Mouse (Mus musculus) forebrain, embryonic 15.5 days (tissue): ENCODE measurements around the gene Lrig2. TPM values are rescaled to one million over a fixed set of nuclear protein-coding genes. Genes with fewer than 3 reads are reported as not detected.
"Not testable (repeated sequence)": the region's sequence is repeated elsewhere in the genome, so short reads cannot be mapped to it uniquely, and the experiment has no call there.

Experiments
- ATAC-seq: fragments of 200-750 bp; cut with Nextera tagmentation; replicated peaks from 2 replicates; pipeline ENCODE4 v1.8.0; 2017; ENCODE audit warnings: mild to moderate bottlenecking, moderate TSS enrichment, moderate library complexity
- H3K27ac ChIP-seq: fragments of 300-500 bp; sonication (generic); replicated peaks from 2 replicates; pipeline ENCODE4 v1.5.1; 2015; ENCODE audit warnings: mild to moderate bottlenecking, inconsistent platforms
- H3K27me3 ChIP-seq: fragments of 300-500 bp; sonication (generic); 2 replicates; pipeline ENCODE4 v1.6.1; 2015; ENCODE audit warnings: inconsistent platforms
- H3K36me3 ChIP-seq: fragments of 300-500 bp; sonication (generic); 2 replicates; pipeline ENCODE4 v1.6.1; 2015; ENCODE audit warnings: mild to moderate bottlenecking, inconsistent platforms
- H3K4me1 ChIP-seq: fragments of 300-500 bp; sonication (generic); 2 replicates; pipeline ENCODE4 v1.6.1; 2015; ENCODE audit warnings: inconsistent platforms
- H3K4me2 ChIP-seq: fragments of 300-500 bp; sonication (generic); replicated peaks from 2 replicates; pipeline ENCODE4 v1.6.1; 2015; ENCODE audit warnings: mild to moderate bottlenecking, inconsistent platforms
- H3K4me3 ChIP-seq: fragments of 300-500 bp; sonication (generic); 2 replicates; pipeline ENCODE4 v1.5.1; 2015; ENCODE audit warnings: mild to moderate bottlenecking, inconsistent platforms
- H3K9ac ChIP-seq: fragments of 300-500 bp; sonication (generic); replicated peaks from 2 replicates; pipeline ENCODE4 v1.6.1; 2015; ENCODE audit warnings: mild to moderate bottlenecking, inconsistent platforms
- H3K9me3 ChIP-seq: fragments of 300-500 bp; sonication (generic); 2 replicates; pipeline ENCODE4 v1.6.1; 2016; ENCODE audit warnings: inconsistent platforms
- WGBS: fragments of 180-500 bp; shearing (Covaris S2); methylation state at CpG from one replicate; pipeline ENCODE4 v1.1.7; 2015; ENCODE audit warnings: mixed read lengths; 5-methylcytosine and 5-hydroxymethylcytosine counted together
- polyA plus RNA-seq: library from polyadenylated mRNA; unstranded; fragments of >200 nt; fragmentation: Nextera tagmentation; extraction: Ambion mirVana; gene quantifications from 2 replicates; pipeline ENCODE4 v1.2.1, GENCODE M21; 2015

Gene Lrig2
- polyA plus RNA-seq, 1 experiment from 2014 or later, result 30.5 TPM

DNA sequence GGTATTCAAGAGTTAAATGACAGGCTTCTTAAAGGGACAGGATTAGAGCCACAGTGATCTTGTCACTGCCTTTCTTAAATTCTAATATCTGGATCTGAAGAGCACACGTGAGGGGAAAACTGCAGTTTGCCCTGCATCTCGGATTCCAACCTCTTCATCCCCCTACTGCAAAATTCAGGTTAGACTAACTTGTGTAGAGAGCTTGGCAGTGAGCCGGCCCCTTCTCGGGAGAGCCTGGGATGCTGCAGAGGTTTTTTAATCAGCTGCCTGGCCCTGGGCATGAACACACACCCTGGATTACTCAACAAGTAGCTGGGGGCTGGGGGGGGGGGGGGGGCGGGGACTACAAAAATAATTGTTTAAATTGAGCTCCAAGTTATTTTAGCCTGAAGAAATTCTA, 69.4 kb downstream of the Lrig2 start:
- H3K4me1 ChIP-seq, result peaks cover 10% of the 10 kb centered on the region
- no peaks in the 10 kb centered on the region for H3K27me3 ChIP-seq
- peak overlapping the region; percentile 24 for H3K4me3 ChIP-seq
- WGBS, result 12% methylated on average over 5 of the region's 5 CpGs
- no peaks in the 10 kb centered on the region for H3K9me3 ChIP-seq
- peak overlapping the region; percentile 17; the same call in 1 of the 2 replicates for H3K9ac ChIP-seq
- peak overlapping the region; percentile 47 for H3K4me2 ChIP-seq
- H3K36me3 ChIP-seq, result no peaks in the 10 kb centered on the region
- peak overlapping the region; percentile 63; the same call in 1 of the 2 replicates for H3K27ac ChIP-seq
- ATAC-seq, result no peak; the same call in 1 of the 2 replicates

DNA sequence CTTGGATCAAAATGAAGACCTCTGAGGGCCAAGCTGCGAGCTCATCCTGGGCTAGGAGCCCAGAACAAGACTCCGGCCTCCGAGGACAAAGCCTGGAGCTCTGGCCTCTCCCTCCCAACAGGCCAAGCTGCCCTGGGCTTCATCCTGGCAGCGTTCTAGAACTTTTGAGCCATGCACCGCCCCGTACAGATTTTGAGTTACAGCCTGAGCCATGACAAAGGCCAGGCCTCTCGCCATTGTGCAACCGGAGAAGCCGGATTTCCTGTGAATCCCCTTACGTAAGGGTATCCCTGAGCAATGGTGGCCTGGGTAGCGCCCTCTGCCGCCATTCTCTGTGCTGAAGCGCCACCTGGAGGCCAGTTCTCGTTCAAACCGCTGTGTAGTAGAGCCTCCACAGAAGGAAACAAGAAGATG, 69.8 kb downstream of the Lrig2 start:
- H3K9ac ChIP-seq, result peak overlapping the region; percentile 25
- H3K27ac ChIP-seq, result peak overlapping the region; percentile 63
- no peaks in the 10 kb centered on the region for H3K36me3 ChIP-seq
- peak; percentile 98 for ATAC-seq
- H3K4me2 ChIP-seq, result peak overlapping the region; percentile 47
- H3K4me1 ChIP-seq, result peaks cover 10% of the 10 kb centered on the region
- H3K9me3 ChIP-seq, result no peaks in the 10 kb centered on the region
- 13% methylated on average over 15 of the region's 15 CpGs for WGBS
- no peaks in the 10 kb centered on the region for H3K27me3 ChIP-seq
- peak overlapping the region; percentile 24 for H3K4me3 ChIP-seq

DNA sequence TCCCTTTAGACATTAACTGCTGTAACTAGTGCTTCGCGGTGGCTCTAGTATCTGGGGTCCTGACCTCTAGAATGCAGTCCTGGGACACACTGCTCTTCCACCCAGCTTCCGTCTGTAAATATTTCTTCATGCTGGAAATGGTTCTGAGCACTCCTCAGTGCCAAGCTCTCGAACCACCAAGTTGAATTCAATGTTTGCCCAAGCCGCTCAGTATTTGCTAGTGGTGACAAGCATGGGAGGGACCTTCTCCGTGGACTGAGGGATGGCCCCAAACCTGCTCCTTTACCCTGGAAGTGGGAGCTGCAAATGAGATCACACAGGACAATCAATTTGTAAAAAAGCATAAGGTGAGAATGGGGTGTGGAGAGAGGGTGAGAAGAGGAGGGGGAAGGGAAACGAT, 70.3 kb downstream of the Lrig2 start:
- Histone ChIP-seq H3K9me3 (no peaks in the 10 kb centered on the region), H3K4me2 (peak overlapping the region; percentile 47), H3K27ac (peak overlapping the region; percentile 63), H3K36me3 (no peaks in the 10 kb centered on the region), H3K27me3 (no peaks in the 10 kb centered on the region), H3K9ac (no peak overlapping the region), H3K4me3 (no peak overlapping the region), H3K4me1 (peaks cover 10% of the 10 kb centered on the region)
- 80% methylated on average over 7 of the region's 7 CpGs for WGBS
- ATAC-seq, result no peak

- Histone ChIP-seq H3K27ac (no peak overlapping the region), H3K36me3 (no peaks in the 10 kb centered on the region), H3K4me1 (peaks cover 10% of the 10 kb centered on the region), H3K9ac (no peak overlapping the region), H3K4me3 (no peak overlapping the region), H3K9me3 (no peaks in the 10 kb centered on the region), H3K4me2 (no peak overlapping the region), H3K27me3 (no peaks in the 10 kb centered on the region)
- ATAC-seq, result no peak
- WGBS, result 100% methylated on average over 1 of the region's 1 CpGs
Measured at GRCm38 (mm10) chr3:104438777-104439176, 72.9 kb downstream of the Lrig2 start.

- no peak overlapping the region for H3K27ac ChIP-seq
- no peak overlapping the region for H3K4me2 ChIP-seq
- ATAC-seq, result no peak
- H3K4me3 ChIP-seq, result no peak overlapping the region
- no peaks in the 10 kb centered on the region for H3K36me3 ChIP-seq
- peaks cover 10% of the 10 kb centered on the region for H3K4me1 ChIP-seq
- H3K27me3 ChIP-seq, result no peaks in the 10 kb centered on the region
- no peak overlapping the region for H3K9ac ChIP-seq
- H3K9me3 ChIP-seq, result no peaks in the 10 kb centered on the region
- WGBS, result 39% methylated on average over 7 of the region's 7 CpGs
Measured at GRCm38 (mm10) chr3:104437576-104437975, 74.1 kb downstream of the Lrig2 start.

DNA sequence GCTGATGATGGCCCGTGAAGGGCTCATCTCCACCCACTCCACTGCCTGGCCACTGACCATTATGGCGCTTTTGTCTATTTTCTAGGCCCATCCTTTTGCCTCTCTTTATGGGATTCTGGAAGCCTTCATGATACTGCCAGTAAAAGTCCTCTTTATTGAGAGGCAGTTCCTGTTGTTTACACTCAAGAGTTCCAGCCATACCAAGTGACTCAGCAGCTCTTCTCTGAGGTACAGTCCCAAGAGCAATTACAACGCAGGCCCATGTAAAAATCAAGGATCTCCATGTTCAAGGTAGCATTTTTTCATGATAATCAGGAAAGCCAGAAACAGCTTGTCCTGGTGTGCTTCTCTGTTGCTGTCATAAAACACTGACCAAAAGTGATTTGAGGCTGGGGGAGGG, 75.8 kb downstream of the Lrig2 start:
- H3K27me3 ChIP-seq, result no peaks in the 10 kb centered on the region
- no peak overlapping the region for H3K27ac ChIP-seq
- H3K36me3 ChIP-seq, result no peaks in the 10 kb centered on the region
- H3K9me3 ChIP-seq, result no peaks in the 10 kb centered on the region
- no peaks in the 10 kb centered on the region for H3K4me1 ChIP-seq
- whole genome bisulfite sequencing, result 95% methylated on average over 3 of the region's 3 CpGs
- no peak for ATAC-seq
- H3K4me3 ChIP-seq, result no peak overlapping the region
- no peak overlapping the region for H3K9ac ChIP-seq
- H3K4me2 ChIP-seq, result no peak overlapping the region

DNA sequence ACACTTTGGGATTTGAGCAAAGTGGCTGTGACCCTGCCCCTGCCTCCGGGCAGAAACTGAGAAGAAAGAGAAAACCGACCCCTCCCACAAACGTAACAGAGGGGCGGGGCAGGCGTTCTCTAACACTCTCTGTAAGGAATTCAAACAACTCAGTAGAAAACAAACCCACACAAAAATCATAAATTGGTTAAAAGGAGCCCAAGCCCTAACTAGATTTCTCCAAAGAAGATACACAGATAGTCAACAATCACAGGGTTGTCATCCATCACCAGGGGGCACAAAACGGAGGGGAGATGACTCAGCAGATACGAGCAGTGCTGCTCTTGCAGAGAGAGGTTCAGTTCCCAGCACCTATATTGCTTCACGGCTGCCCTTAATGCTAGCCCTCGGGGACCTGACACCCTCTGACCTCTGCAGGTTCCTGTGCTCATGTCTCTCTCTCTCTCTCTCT, 77.4 kb downstream of the Lrig2 start:
- Histone ChIP-seq H3K27me3 (no peaks in the 10 kb centered on the region), H3K4me3 (peak overlapping the region; percentile 20), H3K27ac (no peak overlapping the region), H3K36me3 (no peaks in the 10 kb centered on the region), H3K4me1 (no peaks in the 10 kb centered on the region), H3K9me3 (no peaks in the 10 kb centered on the region), H3K4me2 (peak overlapping the region; percentile 27), H3K9ac (0 out of 2 replicates have a peak overlapping the region, but pooled peaks have one; percentile 13)
- no peak for ATAC-seq
- WGBS, result 9% methylated on average over 9 of the region's 9 CpGs

DNA sequence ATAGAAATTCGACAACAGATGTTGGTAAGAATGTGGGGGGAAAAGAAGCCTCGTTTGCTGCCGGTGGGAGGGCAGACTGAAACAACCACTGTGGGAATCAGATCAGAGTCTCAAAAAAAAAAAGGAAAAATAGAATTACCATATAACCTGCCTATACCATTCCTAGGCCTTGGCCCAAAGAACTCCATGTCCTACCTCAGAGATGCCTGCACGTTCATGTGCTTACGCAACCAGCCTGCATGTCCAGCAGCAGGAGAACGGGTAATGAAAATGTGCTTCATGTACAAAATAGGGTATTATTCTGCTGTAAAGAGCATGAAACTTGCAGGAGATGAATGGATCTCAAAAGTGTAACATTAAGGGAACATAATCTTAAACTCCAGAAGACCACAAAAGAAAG, 79.1 kb downstream of the Lrig2 start:
- 77% methylated on average over 6 of the region's 6 CpGs for WGBS
- Histone ChIP-seq H3K4me1 (no peaks in the 10 kb centered on the region), H3K27me3 (no peaks in the 10 kb centered on the region), H3K9me3 (no peaks in the 10 kb centered on the region), H3K4me3 (no peak overlapping the region), H3K36me3 (no peaks in the 10 kb centered on the region), H3K4me2 (no peak overlapping the region), H3K27ac (no peak overlapping the region), H3K9ac (no peak overlapping the region)
- ATAC-seq, result no peak

DNA sequence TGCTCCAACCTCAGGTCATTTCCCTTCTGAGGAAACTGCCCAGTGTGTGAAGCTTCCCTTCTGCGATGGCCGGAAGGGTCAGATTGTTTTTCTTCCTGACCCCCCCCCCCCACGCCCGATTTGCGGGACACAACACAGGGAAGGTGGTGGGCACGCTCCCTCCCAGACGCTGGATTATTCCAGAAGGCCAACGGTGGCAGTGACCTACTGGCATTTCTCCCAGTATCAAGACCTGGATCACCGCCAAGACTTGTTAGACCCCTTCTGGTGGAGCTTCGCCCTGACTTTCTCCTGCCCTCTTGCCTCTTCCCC, 79.9 kb downstream of the Lrig2 start:
- no peaks in the 10 kb centered on the region for H3K36me3 ChIP-seq
- WGBS, result 32% methylated on average over 10 of the region's 10 CpGs
- no peak overlapping the region for H3K9ac ChIP-seq
- H3K4me3 ChIP-seq, result no peak overlapping the region
- H3K4me1 ChIP-seq, result no peaks in the 10 kb centered on the region
- no peak overlapping the region for H3K4me2 ChIP-seq
- no peaks in the 10 kb centered on the region for H3K9me3 ChIP-seq
- no peak for ATAC-seq
- H3K27me3 ChIP-seq, result no peaks in the 10 kb centered on the region
- no peak overlapping the region for H3K27ac ChIP-seq

DNA sequence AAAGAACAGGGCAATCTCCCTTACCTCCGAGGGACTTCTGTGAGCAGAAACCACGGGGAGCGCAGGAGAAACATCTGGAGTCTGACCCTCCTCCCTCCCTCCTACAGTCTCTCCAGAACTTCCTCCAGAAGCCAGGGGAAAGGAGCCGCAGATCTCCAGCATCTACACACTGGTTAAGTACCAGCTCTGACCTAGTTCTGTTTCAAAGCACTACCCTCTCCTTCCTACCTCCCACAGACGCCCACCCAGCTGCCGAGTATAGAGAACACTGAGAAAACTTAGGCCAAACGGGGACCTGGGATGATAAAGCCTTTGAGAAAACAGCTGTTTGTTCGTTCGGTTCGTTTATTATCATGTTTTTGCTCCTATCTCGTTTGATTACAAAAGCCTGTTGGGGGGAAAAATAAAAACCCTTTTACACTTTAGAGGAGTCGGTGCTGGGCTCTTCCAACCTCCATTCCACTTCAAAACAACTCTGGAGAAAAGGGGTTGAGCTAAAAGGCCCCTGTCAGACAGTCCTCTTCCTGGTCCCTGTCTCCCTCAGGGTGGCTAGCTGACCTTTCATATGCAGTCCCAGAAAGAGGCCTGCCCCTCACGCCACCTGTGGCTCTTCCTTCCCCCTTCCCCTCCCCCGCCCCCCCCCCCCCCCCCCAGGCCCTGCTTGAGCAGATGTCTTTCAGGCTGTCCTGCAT, 80.4 kb downstream of the Lrig2 start:
- Histone ChIP-seq H3K9me3 (no peaks in the 10 kb centered on the region), H3K27me3 (no peaks in the 10 kb centered on the region), H3K4me1 (no peaks in the 10 kb centered on the region), H3K36me3 (no peaks in the 10 kb centered on the region), H3K4me2 (no peak overlapping the region), H3K27ac (no peak overlapping the region), H3K9ac (no peak overlapping the region), H3K4me3 (no peak overlapping the region)
- 32% methylated on average over 13 of the region's 14 CpGs for WGBS
- ATAC-seq, result no peak

DNA sequence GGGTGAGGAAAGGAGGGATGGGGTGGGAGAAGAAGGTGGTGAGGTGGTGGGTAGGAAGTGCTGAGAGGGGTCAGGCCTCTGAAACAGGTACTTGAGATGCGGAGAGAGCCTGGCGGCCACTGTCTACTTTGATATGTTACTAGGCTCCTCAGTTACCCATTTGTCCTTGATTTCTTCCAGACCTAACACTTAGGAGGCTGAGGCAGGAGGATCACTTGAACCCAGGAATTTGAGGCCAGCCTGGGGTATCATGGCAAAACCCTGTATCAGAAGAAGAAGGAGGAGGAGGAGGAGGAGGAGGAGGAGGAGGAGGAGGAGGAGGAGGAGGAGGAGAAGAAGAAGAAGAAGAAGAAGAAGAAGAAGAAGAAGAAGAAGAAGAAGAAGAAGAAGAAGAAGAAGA, 84.4 kb downstream of the Lrig2 start:
- not testable (repeated sequence) for H3K4me3 ChIP-seq, H3K27ac ChIP-seq, ATAC-seq, H3K4me2 ChIP-seq, H3K4me1 ChIP-seq, H3K27me3 ChIP-seq, H3K9me3 ChIP-seq, H3K36me3 ChIP-seq, H3K9ac ChIP-seq
- WGBS, result 97% methylated on average over 2 of the region's 2 CpGs

DNA sequence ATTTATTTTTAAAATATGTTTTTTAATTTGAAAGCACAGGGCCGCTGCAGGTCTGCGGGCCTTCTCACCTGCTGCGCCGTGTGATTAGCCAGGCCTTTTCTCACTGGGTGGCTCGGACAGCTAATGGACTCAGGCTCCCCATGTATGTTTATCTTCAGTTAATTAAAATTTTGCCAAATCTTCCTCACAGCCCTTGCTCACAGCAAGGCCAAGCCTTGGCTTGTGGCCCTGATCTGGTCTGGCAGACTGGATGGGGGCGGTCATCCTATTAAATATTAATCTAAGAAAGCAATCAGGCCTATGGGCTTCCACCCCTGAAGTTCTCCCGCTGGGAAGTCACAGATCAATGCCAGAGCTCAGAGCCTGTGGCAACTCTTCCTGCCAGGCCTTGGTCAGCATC, 87.4 kb downstream of the Lrig2 start:
- ATAC-seq, result no peak
- no peaks in the 10 kb centered on the region for H3K36me3 ChIP-seq
- WGBS, result 81% methylated on average over 7 of the region's 7 CpGs
- no peak overlapping the region for H3K4me2 ChIP-seq
- no peaks in the 10 kb centered on the region for H3K9me3 ChIP-seq
- H3K4me1 ChIP-seq, result 0 out of 2 replicates have a peak, but pooled peaks cover 5% of the 10 kb centered on the region
- H3K27ac ChIP-seq, result no peak overlapping the region
- no peak overlapping the region for H3K9ac ChIP-seq
- H3K4me3 ChIP-seq, result no peak overlapping the region
- H3K27me3 ChIP-seq, result no peaks in the 10 kb centered on the region

DNA sequence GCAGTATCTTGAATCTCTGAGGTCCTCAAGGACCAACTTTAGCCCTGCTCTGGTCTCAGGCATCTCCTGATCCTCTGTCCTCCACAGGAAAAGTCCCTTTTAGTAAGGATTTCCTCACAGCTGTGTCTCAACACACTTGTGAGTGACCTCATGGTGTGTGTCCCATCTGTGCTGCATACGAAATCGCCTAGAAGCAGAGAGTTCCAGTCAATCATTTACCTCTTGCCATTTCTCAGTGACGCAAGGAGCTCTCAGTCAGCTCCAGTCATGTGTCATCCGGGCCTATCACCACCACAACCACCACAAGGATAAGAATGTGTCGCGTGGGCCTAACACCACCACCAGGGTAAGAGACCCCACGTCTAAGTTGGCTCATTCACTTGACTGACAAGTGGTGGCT, 90.8 kb downstream of the Lrig2 start:
- no peaks in the 10 kb centered on the region for H3K27me3 ChIP-seq
- WGBS, result 86% methylated on average over 7 of the region's 7 CpGs
- no peak overlapping the region for H3K4me2 ChIP-seq
- no peak for ATAC-seq
- no peak overlapping the region for H3K27ac ChIP-seq
- no peaks in the 10 kb centered on the region for H3K9me3 ChIP-seq
- H3K9ac ChIP-seq, result no peak overlapping the region
- H3K4me3 ChIP-seq, result no peak overlapping the region
- H3K4me1 ChIP-seq, result 0 out of 2 replicates have a peak, but pooled peaks cover 5% of the 10 kb centered on the region
- no peaks in the 10 kb centered on the region for H3K36me3 ChIP-seq
